Mouse (Mus musculus): Measurements from ENCODE around the gene Il12rb2.

DNA sequence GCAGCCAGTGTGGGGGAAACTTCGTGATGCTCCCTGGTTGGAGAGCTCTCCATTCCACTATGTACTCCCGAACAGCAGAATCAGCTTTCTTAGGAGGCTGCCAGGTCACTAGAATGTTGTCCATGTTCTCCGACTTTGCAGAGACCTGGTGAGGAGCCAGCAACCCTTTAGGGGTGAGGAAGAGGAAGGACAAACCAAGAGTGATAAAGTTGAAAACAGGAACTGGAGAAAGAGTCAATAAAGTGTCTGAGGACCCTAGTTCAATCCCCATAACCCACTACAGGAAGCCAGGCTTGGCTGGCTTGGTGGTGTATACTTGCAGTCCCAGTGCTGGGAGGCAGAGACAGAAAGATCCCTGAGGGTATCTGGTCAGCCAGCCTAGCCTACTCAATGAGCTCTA is 67.0 kb downstream of the Il12rb2 start:
- TF ChIP-seq CTCF (conservative IDR thresholded peaks at IDR 0.05; ENCODE audit: insufficient read depth, insufficient read length, low read depth, low read length) (no peak), POLR2A (IDR thresholded peaks at IDR 0.05; ENCODE audit: low read depth, low read length) (no peak)
